Mouse (Mus musculus) liver, postnatal 0 days (tissue): ENCODE measurements around the gene Kif14. TPM values are rescaled to one million over a fixed set of nuclear protein-coding genes. Genes with fewer than 3 reads are reported as not detected.

Experiments
- ATAC-seq: fragments of 200-750 bp; cut with Nextera tagmentation; 2 replicates; pipeline ENCODE4 v1.8.0; 2017; ENCODE audit warnings: mild to moderate bottlenecking, moderate library complexity
- DNase-seq: peaks from one replicate; pipeline ENCODE4 v3.0.0-alpha.2; 2016
- H3K27ac ChIP-seq: fragments of 300-500 bp; sonication (generic); 2 replicates; pipeline ENCODE4 v1.5.1; 2014; ENCODE audit warnings: antibody characterized with exemption, moderate library complexity, mild to moderate bottlenecking, low read depth
- H3K27me3 ChIP-seq: fragments of 300-500 bp; sonication (generic); 2 replicates; pipeline ENCODE4 v1.6.1; 2014; ENCODE audit warnings: low read length, control low read depth, mixed read lengths; ENCODE audit not compliant: insufficient read depth
- H3K36me3 ChIP-seq: fragments of 300-500 bp; sonication (generic); replicated peaks from 2 replicates; pipeline ENCODE4 v1.6.1; 2014; ENCODE audit warnings: mild to moderate bottlenecking, control low read depth, low read length, moderate library complexity, mixed read lengths; ENCODE audit not compliant: insufficient read depth
- H3K4me1 ChIP-seq: fragments of 300-500 bp; sonication (generic); 2 replicates; pipeline ENCODE4 v1.6.1; 2014; ENCODE audit warnings: antibody characterized with exemption, mild to moderate bottlenecking, control low read depth; ENCODE audit not compliant: insufficient read depth
- H3K4me2 ChIP-seq: fragments of 300-500 bp; sonication (generic); 2 replicates; pipeline ENCODE4 v1.6.1; 2014; ENCODE audit warnings: low read depth, mild to moderate bottlenecking, low read length, moderate library complexity, mixed read lengths
- H3K4me3 ChIP-seq: fragments of 300-500 bp; sonication (generic); 2 replicates; pipeline ENCODE4 v1.5.1; 2014; ENCODE audit warnings: low read depth, low read length
- H3K9ac ChIP-seq: fragments of 300-500 bp; sonication (generic); replicated peaks from 2 replicates; pipeline ENCODE4 v1.6.1; 2014; ENCODE audit warnings: mild to moderate bottlenecking, moderate library complexity
- H3K9me3 ChIP-seq: fragments of 300-500 bp; sonication (generic); 2 replicates; pipeline ENCODE4 v1.6.1; 2016; ENCODE audit warnings: mild to moderate bottlenecking, control low read depth, low read length, mixed read lengths
- CTCF ChIP-seq: sonication (generic); IDR thresholded peaks from 2 replicates; pipeline ENCODE4 v1.5.1; 2016; ENCODE audit warnings: antibody characterized with exemption, low read depth
- EP300 ChIP-seq: IDR thresholded peaks from 2 replicates; pipeline ENCODE4 v1.6.1; 2016; ENCODE audit warnings: antibody characterized with exemption, low read depth, mild to moderate bottlenecking
- WGBS: fragments of 180-500 bp; shearing (Covaris S2); extraction: QIAGEN DNeasy Blood & Tissue Kit; methylation state at CpG from one replicate; pipeline ENCODE4 v1.1.7; 2014; ENCODE audit not compliant: insufficient replicate concordance; 5-methylcytosine and 5-hydroxymethylcytosine counted together
- polyA plus RNA-seq: library from polyadenylated mRNA; unstranded; fragments of >200 nt; fragmentation: Nextera tagmentation; extraction: Ambion mirVana; gene quantifications from 2 replicates; pipeline ENCODE4 v1.2.1, GENCODE M21; 2015

The Kif14 gene
- polyA plus RNA-seq, 1 experiment from 2014 or later = 2.3 TPM

- Histone ChIP-seq H3K36me3 (peaks cover 25% of the 10 kb centered on the region), H3K4me3 (no peak overlapping the region), H3K9me3 (no peaks in the 10 kb centered on the region), H3K9ac (no peak overlapping the region), H3K27ac (no peak overlapping the region), H3K4me2 (no peak overlapping the region), H3K27me3 (no peaks in the 10 kb centered on the region), H3K4me1 (no peaks in the 10 kb centered on the region)
- 74% methylated on average over 6 of the region's 6 CpGs for WGBS
- DNase-seq = no peak
- no peak for ATAC-seq
- TF ChIP-seq EP300 = no peak
- no peak for TF ChIP-seq CTCF
Observed at GRCm38 (mm10) chr1:136512317-136512716, 46.2 kb downstream of the Kif14 start.

- DNase-seq = no peak
- Histone ChIP-seq H3K9me3 (no peaks in the 10 kb centered on the region), H3K9ac (no peak overlapping the region), H3K27me3 (no peaks in the 10 kb centered on the region), H3K36me3 (peaks cover 25% of the 10 kb centered on the region), H3K4me3 (no peak overlapping the region), H3K27ac (no peak overlapping the region), H3K4me1 (no peaks in the 10 kb centered on the region), H3K4me2 (no peak overlapping the region)
- WGBS = 91% methylated on average over 11 of the region's 11 CpGs
- no peak for TF ChIP-seq CTCF
- TF ChIP-seq EP300 = no peak
- no peak for ATAC-seq
Observed at GRCm38 (mm10) chr1:136513181-136513580, 47.0 kb downstream of the Kif14 start.

GRCm38 (mm10) chr1:136518699-136519356 is 52.7 kb downstream of the Kif14 start:
- no peaks in the 10 kb centered on the region for H3K4me1 ChIP-seq
- H3K4me2 ChIP-seq = no peak overlapping the region
- TF ChIP-seq EP300 (no peak), CTCF (no peak)
- no peaks in the 10 kb centered on the region for H3K9me3 ChIP-seq
- no peak overlapping the region for H3K9ac ChIP-seq
- H3K27me3 ChIP-seq = no peaks in the 10 kb centered on the region
- no peak for ATAC-seq
- no peak overlapping the region for H3K4me3 ChIP-seq
- no peak overlapping the region for H3K27ac ChIP-seq
- DNase-seq = no peak
- 83% methylated on average over 7 of the region's 7 CpGs for WGBS
- peaks cover 33% of the 10 kb centered on the region for H3K36me3 ChIP-seq

- WGBS = 85% methylated on average over 11 of the region's 11 CpGs
- H3K4me3 ChIP-seq = no peak overlapping the region
- H3K36me3 ChIP-seq = peaks cover 20% of the 10 kb centered on the region
- H3K9me3 ChIP-seq = no peaks in the 10 kb centered on the region
- ATAC-seq = no peak
- H3K4me2 ChIP-seq = no peak overlapping the region
- no peak overlapping the region for H3K27ac ChIP-seq
- TF ChIP-seq EP300 (no peak), CTCF (peak; percentile 66)
- no peaks in the 10 kb centered on the region for H3K27me3 ChIP-seq
- peak; percentile 43 for DNase-seq
- no peak overlapping the region for H3K9ac ChIP-seq
- H3K4me1 ChIP-seq = no peaks in the 10 kb centered on the region
Observed at GRCm38 (mm10) chr1:136521363-136521937, 55.3 kb downstream of the Kif14 start.

- no peak overlapping the region for H3K4me2 ChIP-seq
- ATAC-seq (0 out of 2 replicates have a peak, but pooled peaks have one; percentile 44), DNase-seq (peak; percentile 79)
- whole genome bisulfite sequencing = 45% methylated on average over 2 of the region's 2 CpGs
- H3K9me3 ChIP-seq = no peaks in the 10 kb centered on the region
- no peak overlapping the region for H3K9ac ChIP-seq
- H3K27ac ChIP-seq = no peak overlapping the region
- H3K4me1 ChIP-seq = no peaks in the 10 kb centered on the region
- H3K27me3 ChIP-seq = no peaks in the 10 kb centered on the region
- peaks cover 35% of the 10 kb centered on the region for H3K36me3 ChIP-seq
- no peak overlapping the region for H3K4me3 ChIP-seq
- TF ChIP-seq CTCF (peak; percentile 89), EP300 (no peak)
Observed at GRCm38 (mm10) chr1:136524917-136525316, 58.8 kb downstream of the Kif14 start.

- H3K36me3 ChIP-seq = peaks cover 32% of the 10 kb centered on the region
- H3K27ac ChIP-seq = no peak overlapping the region
- no peaks in the 10 kb centered on the region for H3K4me1 ChIP-seq
- no peaks in the 10 kb centered on the region for H3K27me3 ChIP-seq
- no peak overlapping the region for H3K4me3 ChIP-seq
- 88% methylated on average over 6 of the region's 6 CpGs for whole genome bisulfite sequencing
- no peaks in the 10 kb centered on the region for H3K9me3 ChIP-seq
- DNase-seq = no peak
- TF ChIP-seq EP300 (no peak), CTCF (no peak)
- ATAC-seq = no peak
- H3K9ac ChIP-seq = no peak overlapping the region
- H3K4me2 ChIP-seq = no peak overlapping the region
Observed at GRCm38 (mm10) chr1:136525818-136526217, 59.7 kb downstream of the Kif14 start.
